Mouse (Mus musculus) lung, embryonic 15.5 days (tissue): ENCODE measurements around the gene Abhd18. TPM values are rescaled to one million over a fixed set of nuclear protein-coding genes. Genes with fewer than 3 reads are reported as not detected.

Experiments used
- ATAC-seq: fragments of 200-750 bp; cut with Nextera tagmentation; 2 replicates; pipeline ENCODE4 v1.8.0; 2017; ENCODE audit warnings: moderate number of reproducible peaks, borderline replicate concordance; ENCODE audit not compliant: low FRiP score, low TSS enrichment; ENCODE audit errors: extremely low read depth
- H3K27ac ChIP-seq: fragments of 300-500 bp; sonication (generic); 2 replicates; pipeline ENCODE4 v1.5.1; 2015; ENCODE audit warnings: moderate library complexity, mild to moderate bottlenecking, inconsistent platforms
- H3K27me3 ChIP-seq: fragments of 300-500 bp; sonication (generic); 2 replicates; pipeline ENCODE4 v1.6.1; 2015; ENCODE audit warnings: inconsistent platforms
- H3K36me3 ChIP-seq: fragments of 300-500 bp; sonication (generic); 2 replicates; pipeline ENCODE4 v1.6.1; 2015; ENCODE audit warnings: inconsistent platforms
- H3K4me1 ChIP-seq: fragments of 300-500 bp; sonication (generic); 2 replicates; pipeline ENCODE4 v1.6.1; 2015; ENCODE audit warnings: inconsistent platforms
- H3K4me2 ChIP-seq: fragments of 300-500 bp; sonication (generic); 2 replicates; pipeline ENCODE4 v1.6.1; 2015; ENCODE audit warnings: inconsistent platforms, mild to moderate bottlenecking, moderate library complexity
- H3K4me3 ChIP-seq: fragments of 300-500 bp; sonication (generic); 2 replicates; pipeline ENCODE4 v1.5.1; 2015; ENCODE audit warnings: mild to moderate bottlenecking, inconsistent platforms
- H3K9ac ChIP-seq: fragments of 300-500 bp; sonication (generic); 2 replicates; pipeline ENCODE4 v1.6.1; 2015; ENCODE audit warnings: inconsistent platforms
- H3K9me3 ChIP-seq: fragments of 300-500 bp; sonication (generic); 2 replicates; pipeline ENCODE4 v1.6.1; 2016; ENCODE audit warnings: inconsistent platforms
- WGBS: fragments of 180-500 bp; shearing (Covaris S2); methylation state at CpG from one replicate; pipeline ENCODE4 v1.1.7; 2015; 5-methylcytosine and 5-hydroxymethylcytosine counted together
- polyA plus RNA-seq: library from polyadenylated mRNA; unstranded; fragments of >200 nt; fragmentation: Nextera tagmentation; extraction: Ambion mirVana; gene quantifications from 2 replicates; pipeline ENCODE4 v1.2.1, GENCODE M21; 2015

Abhd18 gene
- polyA plus RNA-seq, 1 experiment from 2014 or later: 6.5 TPM

DNA sequence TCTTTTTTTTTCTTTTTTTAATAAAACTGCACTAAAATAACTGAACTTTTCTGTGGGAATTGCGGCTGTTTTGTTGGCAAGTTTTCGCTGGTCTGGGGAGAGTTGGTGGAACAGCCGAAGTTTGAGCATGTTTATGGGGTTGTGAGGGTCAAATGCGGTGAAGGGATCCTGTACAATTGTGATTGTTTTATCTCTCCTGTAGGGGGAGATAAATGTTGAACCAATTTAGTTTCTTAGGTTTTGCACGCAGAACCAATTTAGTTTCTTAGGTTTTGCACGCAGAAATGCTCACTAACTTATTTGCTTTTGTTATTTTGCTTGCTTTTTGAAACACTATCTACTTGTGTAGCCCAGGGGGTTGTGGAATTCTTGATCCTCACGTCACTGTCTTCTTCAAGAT, 104.6 kb downstream of the Abhd18 start:
- 13% methylated on average over 7 of the region's 7 CpGs for WGBS
- Histone ChIP-seq H3K27ac (no peak overlapping the region), H3K27me3 (peaks cover 3% of the 10 kb centered on the region; the same call in 1 of the 2 replicates), H3K9ac (peak overlapping the region; percentile 67), H3K4me3 (peak overlapping the region; percentile 76), H3K36me3 (no peaks in the 10 kb centered on the region), H3K9me3 (no peaks in the 10 kb centered on the region), H3K4me1 (0 out of 2 replicates have a peak, but pooled peaks cover 7% of the 10 kb centered on the region), H3K4me2 (peak overlapping the region; percentile 99)
- ATAC-seq: no peak

DNA sequence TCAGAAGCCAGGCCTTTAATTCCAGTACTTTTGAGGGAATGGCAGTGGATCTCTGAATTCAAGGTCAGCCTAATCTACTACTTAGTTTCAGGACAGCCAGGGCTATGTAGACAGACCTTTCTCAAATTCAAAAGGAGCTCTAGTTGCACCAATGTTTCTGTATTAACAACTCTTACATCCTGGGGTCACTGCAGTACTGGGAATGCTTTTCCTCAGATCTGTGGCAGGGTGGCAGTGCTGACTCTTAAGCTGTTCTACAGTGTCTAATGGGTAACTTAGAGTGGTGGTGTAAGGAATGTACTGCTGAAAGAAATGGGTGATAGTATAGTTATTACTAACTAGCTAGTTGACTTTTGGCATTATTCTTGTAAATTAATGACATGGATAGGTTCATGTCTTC, 105.8 kb downstream of the Abhd18 start:
- Histone ChIP-seq H3K36me3 (no peaks in the 10 kb centered on the region), H3K4me3 (no peak overlapping the region), H3K4me2 (no peak overlapping the region), H3K27me3 (peaks cover 3% of the 10 kb centered on the region; the same call in 1 of the 2 replicates), H3K9ac (no peak overlapping the region), H3K4me1 (0 out of 2 replicates have a peak, but pooled peaks cover 7% of the 10 kb centered on the region), H3K27ac (no peak overlapping the region), H3K9me3 (no peaks in the 10 kb centered on the region)
- ATAC-seq: no peak

DNA sequence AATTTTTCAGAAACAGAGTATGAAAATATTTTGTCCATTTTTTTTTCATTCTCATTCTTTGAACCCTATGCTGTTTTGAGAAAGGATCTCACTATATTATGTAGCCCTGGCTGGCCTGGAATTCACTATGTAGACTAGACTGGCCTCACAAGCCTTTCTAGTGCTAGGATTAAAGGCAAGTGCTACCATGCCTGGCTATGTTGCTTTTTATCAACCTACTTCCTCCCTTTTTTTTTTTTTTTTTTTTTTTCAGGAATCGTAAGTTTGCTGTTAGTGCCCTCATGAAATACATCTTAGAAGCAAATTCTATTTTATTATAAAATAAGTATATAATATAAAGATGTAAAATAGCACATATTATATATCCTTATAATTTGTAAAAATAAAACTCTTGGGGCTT, 108.0 kb downstream of the Abhd18 start:
- ATAC-seq: no peak
- no peak overlapping the region for H3K4me3 ChIP-seq

DNA sequence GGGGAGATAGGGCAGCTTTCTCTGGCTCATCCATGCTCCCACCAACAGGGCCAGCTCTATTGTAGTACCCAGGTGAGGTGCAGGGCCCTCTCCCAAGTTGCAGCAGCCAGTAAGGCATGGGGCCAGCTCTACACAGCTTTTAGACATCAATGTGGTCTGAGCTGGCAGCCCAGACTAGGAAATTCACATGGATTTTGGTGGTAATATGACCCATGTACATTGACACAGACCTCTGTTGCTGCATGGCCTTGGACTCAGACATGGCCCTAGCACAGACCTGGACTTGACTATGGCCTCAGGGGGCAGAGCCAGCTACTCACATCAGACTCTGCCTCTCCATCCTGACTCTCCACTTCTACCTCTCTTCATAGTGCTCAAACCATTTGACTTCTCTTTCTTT, 112.1 kb downstream of the Abhd18 start:
- H3K4me1 ChIP-seq: no peaks in the 10 kb centered on the region
- H3K27ac ChIP-seq: no peak overlapping the region
- H3K27me3 ChIP-seq: no peaks in the 10 kb centered on the region
- H3K36me3 ChIP-seq: no peaks in the 10 kb centered on the region
- ATAC-seq: no peak
- no peak overlapping the region for H3K4me3 ChIP-seq
- H3K4me2 ChIP-seq: no peak overlapping the region
- no peak overlapping the region for H3K9ac ChIP-seq
- H3K9me3 ChIP-seq: no peaks in the 10 kb centered on the region

More for the DNA sequence above, 108.0 kb downstream of the Abhd18 start:
- Histone ChIP-seq H3K27me3 (0 out of 2 replicates have a peak, but pooled peaks cover 3% of the 10 kb centered on the region), H3K9me3 (no peaks in the 10 kb centered on the region), H3K4me2 (no peak overlapping the region), H3K27ac (no peak overlapping the region), H3K9ac (no peak overlapping the region), H3K4me1 (0 out of 2 replicates have a peak, but pooled peaks cover 7% of the 10 kb centered on the region), H3K36me3 (no peaks in the 10 kb centered on the region)
- 69% methylated on average over 1 of the region's 1 CpGs for WGBS

DNA sequence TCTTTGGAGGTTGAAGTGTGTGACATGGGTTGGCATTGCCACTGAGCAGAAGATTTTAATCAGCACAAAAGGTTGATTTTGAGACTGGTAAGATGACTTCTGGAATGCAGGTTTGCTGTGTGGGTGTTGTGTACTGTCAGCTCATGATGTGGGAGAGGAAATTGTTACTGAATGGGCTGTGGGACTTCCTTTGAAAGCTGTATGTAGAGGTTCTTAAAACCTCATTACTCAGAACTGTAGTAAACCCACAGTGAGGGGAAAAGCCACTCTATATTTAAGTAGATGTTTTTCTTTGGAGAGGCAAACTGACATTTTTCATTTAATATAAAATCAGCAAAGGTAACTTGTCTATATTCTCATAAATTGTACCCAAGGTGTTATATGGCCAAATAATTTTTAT, 134.0 kb downstream of the Abhd18 start:
- Histone ChIP-seq H3K9me3 (no peaks in the 10 kb centered on the region), H3K27me3 (no peaks in the 10 kb centered on the region), H3K4me1 (no peaks in the 10 kb centered on the region), H3K27ac (no peak overlapping the region), H3K36me3 (no peaks in the 10 kb centered on the region), H3K9ac (no peak overlapping the region), H3K4me2 (no peak overlapping the region), H3K4me3 (no peak overlapping the region)
- ATAC-seq: no peak

DNA sequence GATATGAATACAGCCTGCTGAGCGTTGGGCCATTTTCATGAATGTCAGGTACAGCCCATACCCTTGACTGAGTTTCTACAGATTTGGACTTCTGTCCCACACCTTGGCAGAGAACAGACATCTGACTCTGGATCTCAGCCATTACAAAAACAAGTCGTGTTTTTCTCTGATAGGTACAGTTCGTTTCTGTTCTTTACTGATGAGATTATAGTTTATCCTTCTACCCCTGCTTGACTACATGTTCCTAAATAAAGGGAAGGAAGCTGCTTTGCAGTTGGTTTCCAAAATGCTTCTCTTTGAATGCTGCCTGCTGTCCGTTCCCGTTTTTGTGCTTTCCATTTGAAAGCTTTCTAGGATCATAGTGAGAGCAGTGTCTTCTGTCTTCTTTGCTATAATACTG, 140.8 kb downstream of the Abhd18 start:
- WGBS: 78% methylated on average over 5 of the region's 5 CpGs
- ATAC-seq: no peak
- Histone ChIP-seq H3K4me1 (no peaks in the 10 kb centered on the region), H3K27ac (no peak overlapping the region), H3K27me3 (no peaks in the 10 kb centered on the region), H3K9me3 (no peaks in the 10 kb centered on the region), H3K4me2 (no peak overlapping the region), H3K36me3 (no peaks in the 10 kb centered on the region), H3K9ac (no peak overlapping the region), H3K4me3 (no peak overlapping the region)

Other genes starting within 250 kb of the Abhd18 start
- gene Slc25a31, start 138.1 kb upstream of the Abhd18 start, polyA plus RNA-seq: 0.11 and 0.26 TPM in 2 replicates
- gene Hspa4l, start 102.5 kb upstream of the Abhd18 start, polyA plus RNA-seq: 16.9 and 20.4 TPM in 2 replicates
- gene Plk4, start 47.0 kb upstream of the Abhd18 start, polyA plus RNA-seq: 71.9 and 72.9 TPM in 2 replicates
- gene Mfsd8, start 84 bp upstream of the Abhd18 start, polyA plus RNA-seq: 7.7 and 7.8 TPM in 2 replicates
- 0.10 and 0.28 TPM in 2 replicates for gene 1700034I23Rik, start 55.6 kb downstream of the Abhd18 start, polyA plus RNA-seq
- 3.4 and 3.6 TPM in 2 replicates for gene Larp1b, start 102.9 kb downstream of the Abhd18 start, polyA plus RNA-seq
- gene Pgrmc2, start 236.1 kb downstream of the Abhd18 start, polyA plus RNA-seq: 31.1 and 33.9 TPM in 2 replicates